In the genomic region with DNA sequence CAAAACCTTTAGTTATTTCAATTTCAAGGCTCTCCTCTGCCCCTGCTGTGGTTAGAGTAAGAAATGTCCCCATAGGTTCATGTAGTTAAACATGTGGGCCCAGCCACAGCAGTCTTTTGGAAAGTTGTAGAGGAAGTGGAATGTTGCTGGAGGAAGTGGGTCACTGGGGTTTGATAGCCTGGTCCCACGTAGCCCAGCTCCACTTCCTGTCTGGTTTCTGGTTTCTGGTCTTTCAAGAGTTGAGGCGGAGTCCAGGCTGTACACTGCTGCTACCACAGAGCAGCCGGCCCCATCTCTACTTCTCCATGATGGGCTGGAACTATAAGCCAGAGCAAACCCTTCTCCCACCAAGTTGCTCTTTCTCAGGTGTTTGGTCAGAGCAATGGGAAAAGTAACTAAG, we compare ENCODE assay signal across 19 mouse cellular contexts. TPM values are rescaled to one million over a fixed set of nuclear protein-coding genes. Genes with fewer than 3 reads are reported as not detected.
DNase-seq lines count a peak whose midpoint lies in the region; ATAC-seq lines count a peak whose summit lies in the region.
"Had no signal": no experiment of that assay in that cellular context is flagged by ENCODE, and none has a peak within 500 bp of the region (broad histone marks: within the 10 kb centered on the region; RNA-seq: fewer than 3 reads in every experiment).

No protein-coding gene starts in this region.

- ATAC-seq in heart, embryonic 15.5 days (replicated peaks; ENCODE audit: insufficient number of reproducible peaks, insufficient read depth, low FRiP score, low read depth) = 0 out of 2 replicates have a peak, but pooled peaks have one; percentile 35
- peak; percentile 90 to 95 for ATAC-seq in hematopoietic stem cell, adult 5-6 weeks (replicated peaks in 1 of 2; ENCODE audit: insufficient read depth in 1 of 2, low FRiP score in 2 of 2, low TSS enrichment in 1 of 2, low read depth in 1 of 2, poor library complexity in 2 of 2, severe bottlenecking in 2 of 2)
- peak; percentile 94 for ATAC-seq in megakaryocyte progenitor cell, adult 5-6 weeks (replicated peaks; ENCODE audit: poor library complexity)
- ATAC-seq: hindbrain, postnatal 0 days had no signal

- no peak overlapping the region for H3K27ac ChIP-seq in heart, embryonic 15.5 days
- H3K27ac ChIP-seq: embryonic facial prominence, embryonic 10.5 days; gastrocnemius, adult 2 months; hindbrain, postnatal 0 days; lung, embryonic 15.5 days had no signal

- DNase-seq in heart, postnatal 14 days = no peak
- peak; percentile 54 for DNase-seq in CD4-positive, CD25-positive, alpha-beta regulatory T cell, adult 2 months (ENCODE audit: low read depth, low spot score)
- no peak for DNase-seq in left cerebral cortex, adult 11 months (ENCODE audit: low spot score)
- no peak for DNase-seq in right cerebral cortex, postnatal 4 days
- DNase-seq in cerebellum, adult 18-20 months = no peak
- DNase-seq: adrenal gland, postnatal 14 days; cerebellum, adult 11 months; gastrocnemius, adult 2 months; kidney, postnatal 25 days had no signal

- peaks cover 3% of the 10 kb centered on the region; the same call in 1 of the 2 replicates for H3K4me1 ChIP-seq in heart, embryonic 15.5 days (replicated peaks)
- H3K4me1 ChIP-seq: embryonic facial prominence, embryonic 10.5 days; lung, embryonic 15.5 days had no signal

- 43% methylated on average over 3 of the region's 3 CpGs for WGBS in heart, embryonic 15.5 days

- H3K9ac ChIP-seq in heart, embryonic 15.5 days = no peak overlapping the region
- H3K9ac ChIP-seq: lung, embryonic 15.5 days had no signal

- intact Hi-C loops in heart, postnatal 14 days (cut with DNase I) = no loop called here

- H3K4me3 ChIP-seq in heart, embryonic 15.5 days = no peak overlapping the region
- H3K4me3 ChIP-seq: embryonic facial prominence, embryonic 10.5 days; gastrocnemius, adult 2 months; lung, embryonic 15.5 days had no signal

- no peaks in the 10 kb centered on the region for H3K9me3 ChIP-seq in heart, embryonic 15.5 days (replicated peaks)
- H3K9me3 ChIP-seq: embryonic facial prominence, embryonic 10.5 days; lung, embryonic 15.5 days had no signal

- no peak overlapping the region for H3K4me2 ChIP-seq in heart, embryonic 15.5 days
- H3K4me2 ChIP-seq: lung, embryonic 15.5 days had no signal

- H3K36me3 ChIP-seq in heart, embryonic 15.5 days = no peaks in the 10 kb centered on the region
- H3K36me3 ChIP-seq: embryonic facial prominence, embryonic 10.5 days; lung, embryonic 15.5 days had no signal

- H3K27me3 ChIP-seq in heart, embryonic 15.5 days = no peaks in the 10 kb centered on the region
- H3K27me3 ChIP-seq: lung, embryonic 15.5 days had no signal

RNA-seq across cellular contexts. Expression of a gene that starts 11.1 kb away (rescaled TPM):
- polyA plus RNA-seq in heart, embryonic 15.5 days (2015; fragmentation: Nextera tagmentation; extraction: Ambion mirVana) = 3.9 and 5.2 TPM in 2 replicates
- 10 to 100 TPM in 1 of 2 experiments, 1 to 10 TPM in 1; 9.7 to 10.5 TPM for total RNA-seq in heart, postnatal 14 days (2021)
- 24.9 and 25.1 TPM in 2 replicates for total RNA-seq in hematopoietic stem cell, adult 5-6 weeks (2017)
- 2.9 and 4.1 TPM in 2 replicates for total RNA-seq in megakaryocyte progenitor cell, adult 5-6 weeks (2015)
- 3.9 and 8.9 TPM in 2 replicates for total RNA-seq in megakaryocyte progenitor cell, adult 5-6 weeks (2017)

RNA-seq across cellular contexts. Expression of a gene that starts 27.2 kb away (rescaled TPM):
- polyA plus RNA-seq in heart, embryonic 15.5 days (2015; fragmentation: Nextera tagmentation; extraction: Ambion mirVana) = 1.9 and 2.2 TPM in 2 replicates
- 1 to 10 TPM; 1.6 to 1.8 TPM for total RNA-seq in heart, postnatal 14 days (2021)
- 273 and 662 TPM in 2 replicates for total RNA-seq in hematopoietic stem cell, adult 5-6 weeks (2017)
- total RNA-seq in megakaryocyte progenitor cell, adult 5-6 weeks (2015) = 147 and 161 TPM in 2 replicates
- 168 and 196 TPM in 2 replicates for total RNA-seq in megakaryocyte progenitor cell, adult 5-6 weeks (2017)
- total RNA-seq: gastrocnemius, adult 2 months; left cerebral cortex, postnatal 25 days had no signal
- polyA plus RNA-seq: embryonic facial prominence, embryonic 10.5 days; testis, adult 2 months had no signal

RNA-seq across cellular contexts. Expression of a gene that starts 55.8 kb away (rescaled TPM):
- polyA plus RNA-seq in heart, embryonic 15.5 days (2015; fragmentation: Nextera tagmentation; extraction: Ambion mirVana) = 0.30 and 0.36 TPM in 2 replicates
- 1 to 10 TPM; 3.0 to 5.2 TPM for total RNA-seq in heart, postnatal 14 days (2021)
- not detected in 2 replicates for total RNA-seq in hematopoietic stem cell, adult 5-6 weeks (2017)
- not detected in 2 replicates for total RNA-seq in megakaryocyte progenitor cell, adult 5-6 weeks (2015)
- total RNA-seq in megakaryocyte progenitor cell, adult 5-6 weeks (2017) = not detected in 2 replicates
- total RNA-seq: midbrain, postnatal 0 days had no signal
- polyA plus RNA-seq: heart, embryonic 14.5 days; hindbrain, postnatal 0 days; midbrain, postnatal 0 days had no signal

Comparison
In these comparisons a context has a peak if more than half of its experiments do, and no peak if none do; other contexts are left out.
1. ATAC-seq: peak in every context shown above with its lines; median percentile 94 in megakaryocyte progenitor cell, adult 5-6 weeks; 92 in hematopoietic stem cell, adult 5-6 weeks; 35 in heart, embryonic 15.5 days.
2. RNA of a gene that starts 27.2 kb away (total RNA-seq): 273 to 662 TPM in hematopoietic stem cell, adult 5-6 weeks and 147 to 196 TPM in megakaryocyte progenitor cell, adult 5-6 weeks; 1.6 to 1.8 TPM in heart, postnatal 14 days; every median in the first group is over 10 times any median in the second.